Mouse (Mus musculus) small intestine, adult 2 months (tissue): Measurements from ENCODE around the gene Pym1. TPM values are rescaled to one million over a fixed set of nuclear protein-coding genes. Genes with fewer than 3 reads are reported as not detected.

Experiments used
- H3K27ac ChIP-seq: fragments of 200-500 bp; 2 replicates; pipeline ENCODE4 v1.5.1; 2012; ENCODE audit warnings: low read depth, low read length, control low read depth, inconsistent platforms; ENCODE audit not compliant: insufficient read depth
- H3K27me3 ChIP-seq: fragments of 200-500 bp; 2 replicates; pipeline ENCODE4 v1.6.1; 2012; ENCODE audit warnings: mild to moderate bottlenecking, moderate library complexity, low read length, inconsistent platforms; ENCODE audit not compliant: control insufficient read depth, insufficient read depth
- H3K36me3 ChIP-seq: fragments of 200-500 bp; 2 replicates; pipeline ENCODE4 v1.6.1; 2012; ENCODE audit warnings: mild to moderate bottlenecking, low read length, control low read depth, inconsistent platforms; ENCODE audit not compliant: control insufficient read depth, insufficient read depth
- H3K4me1 ChIP-seq: fragments of 200-500 bp; 2 replicates; pipeline ENCODE4 v1.6.1; 2012; ENCODE audit warnings: low read length, inconsistent platforms, mixed read lengths; ENCODE audit not compliant: control insufficient read depth, insufficient read depth, insufficient read length
- H3K4me3 ChIP-seq: fragments of 200-500 bp; 2 replicates; pipeline ENCODE4 v1.5.1; 2012; ENCODE audit warnings: low read depth, mild to moderate bottlenecking, control low read depth, inconsistent platforms, low read length, moderate library complexity
- CTCF ChIP-seq: fragments of 200-500 bp; IDR thresholded peaks from 2 replicates; pipeline ENCODE4 v1.5.1; 2012; ENCODE audit warnings: low read depth, mild to moderate bottlenecking, control low read depth, inconsistent platforms, low read length, moderate library complexity, mixed read lengths; ENCODE audit not compliant: insufficient replicate concordance, insufficient read length; ENCODE audit errors: extremely low read depth
- POLR2A ChIP-seq: fragments of 200-500 bp; IDR thresholded peaks from 2 replicates; pipeline ENCODE4 v1.6.1; 2012; ENCODE audit warnings: low read depth, mild to moderate bottlenecking, control low read depth, inconsistent platforms, low read length, moderate library complexity
- WGBS: fragments of 180-500 bp; shearing (Covaris S2); methylation state at CpG from one replicate; pipeline ENCODE4 v1.1.7; 2018; 5-methylcytosine and 5-hydroxymethylcytosine counted together
- polyA plus RNA-seq: library from polyadenylated mRNA; depleted of rRNA; stranded (reverse); fragments of >200 nt; gene quantifications from 2 replicates; pipeline ENCODE4 v1.2.3, GENCODE M21; 2012; rRNA removed

Gene Pym1
- 6.9 and 17.0 TPM in 2 replicates for polyA plus RNA-seq

DNA sequence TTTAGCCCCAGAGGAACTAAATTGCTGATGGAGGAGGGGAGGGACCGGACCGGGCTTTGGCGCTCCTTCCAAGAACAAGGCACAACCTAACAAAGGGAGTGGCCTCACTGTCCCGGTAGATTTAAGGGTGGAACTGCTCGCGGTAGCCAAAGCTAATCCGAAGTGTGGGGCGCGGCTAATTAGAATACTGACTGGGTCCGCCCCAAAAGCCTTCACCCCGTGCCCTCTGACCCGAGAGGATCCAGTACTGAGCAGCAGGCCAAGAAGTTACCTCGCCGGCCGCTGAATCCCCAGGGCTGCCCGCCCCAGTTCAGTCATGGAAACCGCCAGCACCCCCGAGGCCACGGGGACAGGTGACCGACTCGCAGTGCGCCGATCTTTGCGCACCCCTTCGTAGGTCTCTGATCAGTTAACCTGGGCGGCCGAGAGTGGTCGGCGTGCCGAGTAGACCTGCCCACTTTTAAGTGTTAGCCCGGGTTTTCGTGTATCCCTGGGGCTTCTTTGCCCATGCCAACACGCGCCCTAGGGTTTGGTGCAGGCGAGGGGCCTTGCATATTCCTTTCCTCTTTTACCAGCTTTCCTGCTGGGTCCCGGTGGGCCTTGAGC lies at the start of gene Pym1:
Gene Pym1 (plus strand): TSS at position 244 of the 606 bp plus-strand sequence.
- under 1% methylated on average over 36 of the region's 36 CpGs for WGBS
- TF ChIP-seq CTCF (no peak), POLR2A (peak; percentile 72)
- H3K36me3 ChIP-seq, result 0 out of 2 replicates have a peak, but pooled peaks cover 2% of the 10 kb centered on the region

DNA sequence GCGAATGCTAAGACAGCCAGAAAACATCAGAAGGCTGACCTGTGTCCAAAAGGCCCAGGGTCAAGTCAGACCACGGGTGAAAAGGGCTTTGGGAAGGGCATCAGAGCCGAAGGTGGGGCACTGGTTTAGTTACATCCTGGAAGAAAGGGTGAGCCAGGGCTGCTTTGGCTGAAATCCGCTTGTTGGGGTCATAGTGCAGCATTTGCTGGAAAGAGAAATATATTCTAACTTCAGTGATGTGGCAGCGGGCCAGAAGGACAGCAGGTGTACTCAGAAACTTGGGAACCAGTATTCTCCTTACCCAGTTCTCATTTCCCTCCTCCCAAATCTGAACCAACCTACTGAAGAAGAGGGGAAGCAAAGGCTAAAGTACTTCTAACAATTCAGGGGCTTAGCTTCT lies 48.7 kb upstream of the Pym1 start:
- Histone ChIP-seq H3K4me1 (peaks cover 7% of the 10 kb centered on the region; the same call in 1 of the 2 replicates), H3K36me3 (0 out of 2 replicates have a peak, but pooled peaks cover 1% of the 10 kb centered on the region), H3K4me3 (no peak overlapping the region), H3K27me3 (no peaks in the 10 kb centered on the region), H3K27ac (peak overlapping the region; percentile 56)
- TF ChIP-seq POLR2A (no peak), CTCF (no peak)
- WGBS, result 32% methylated on average over 5 of the region's 5 CpGs

More for the DNA sequence above, at the start of gene Pym1:
- H3K27me3 ChIP-seq, result no peaks in the 10 kb centered on the region
- peaks cover 3% of the 10 kb centered on the region; the same call in 1 of the 2 replicates for H3K4me1 ChIP-seq
- peak within 1 kb of the TSS; percentile 96 for H3K27ac ChIP-seq
- H3K4me3 ChIP-seq, result peak within 1 kb of the TSS; percentile 78

DNA sequence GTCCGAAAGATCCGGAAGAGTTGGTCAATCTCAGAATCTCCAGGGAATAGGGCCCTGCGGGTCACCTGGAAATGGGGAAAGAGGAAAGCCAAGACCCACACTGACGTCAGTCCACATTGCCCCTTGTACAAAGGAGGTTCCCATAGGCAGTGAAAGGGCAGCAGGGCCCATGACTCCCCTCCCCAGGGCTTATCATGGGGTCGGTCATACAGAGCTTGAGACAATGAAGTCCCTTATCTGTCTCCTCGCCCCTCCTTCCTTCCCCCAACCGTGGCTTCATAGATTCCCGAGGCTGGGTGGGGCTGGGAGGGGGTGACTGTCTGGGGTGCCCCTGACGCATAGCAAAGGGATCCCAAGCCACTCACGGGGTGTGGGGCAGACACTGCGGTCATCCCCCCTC lies 48.1 kb upstream of the Pym1 start:
- no peak overlapping the region; the same call in 1 of the 2 replicates for H3K27ac ChIP-seq
- H3K36me3 ChIP-seq, result 0 out of 2 replicates have a peak, but pooled peaks cover 1% of the 10 kb centered on the region
- H3K4me3 ChIP-seq, result no peak overlapping the region
- TF ChIP-seq POLR2A (no peak), CTCF (no peak)
- no peaks in the 10 kb centered on the region for H3K27me3 ChIP-seq
- peaks cover 7% of the 10 kb centered on the region; the same call in 1 of the 2 replicates for H3K4me1 ChIP-seq
- WGBS, result 49% methylated on average over 11 of the region's 11 CpGs

DNA sequence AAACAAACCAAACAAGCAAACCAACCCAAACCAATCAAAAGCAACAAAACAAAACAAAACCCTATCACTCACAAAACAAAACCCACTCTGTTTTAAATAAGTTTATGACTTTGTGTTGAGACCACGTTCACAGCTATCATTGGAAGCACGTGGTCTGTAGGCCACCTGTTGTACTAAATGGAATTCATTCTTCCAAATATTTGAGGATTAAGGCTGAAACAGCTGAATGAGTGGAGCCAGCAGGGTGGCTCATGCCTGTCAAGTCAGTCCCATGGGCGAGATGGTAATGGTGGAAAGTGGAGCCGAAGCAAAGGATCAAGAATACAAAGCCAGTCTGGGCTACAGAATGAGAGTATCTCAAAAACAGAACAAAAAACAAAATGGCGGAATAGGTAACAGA lies 47.0 kb upstream of the Pym1 start:
- WGBS, result 95% methylated on average over 5 of the region's 5 CpGs
- Histone ChIP-seq H3K27ac (no peak overlapping the region), H3K36me3 (0 out of 2 replicates have a peak, but pooled peaks cover 1% of the 10 kb centered on the region)

DNA sequence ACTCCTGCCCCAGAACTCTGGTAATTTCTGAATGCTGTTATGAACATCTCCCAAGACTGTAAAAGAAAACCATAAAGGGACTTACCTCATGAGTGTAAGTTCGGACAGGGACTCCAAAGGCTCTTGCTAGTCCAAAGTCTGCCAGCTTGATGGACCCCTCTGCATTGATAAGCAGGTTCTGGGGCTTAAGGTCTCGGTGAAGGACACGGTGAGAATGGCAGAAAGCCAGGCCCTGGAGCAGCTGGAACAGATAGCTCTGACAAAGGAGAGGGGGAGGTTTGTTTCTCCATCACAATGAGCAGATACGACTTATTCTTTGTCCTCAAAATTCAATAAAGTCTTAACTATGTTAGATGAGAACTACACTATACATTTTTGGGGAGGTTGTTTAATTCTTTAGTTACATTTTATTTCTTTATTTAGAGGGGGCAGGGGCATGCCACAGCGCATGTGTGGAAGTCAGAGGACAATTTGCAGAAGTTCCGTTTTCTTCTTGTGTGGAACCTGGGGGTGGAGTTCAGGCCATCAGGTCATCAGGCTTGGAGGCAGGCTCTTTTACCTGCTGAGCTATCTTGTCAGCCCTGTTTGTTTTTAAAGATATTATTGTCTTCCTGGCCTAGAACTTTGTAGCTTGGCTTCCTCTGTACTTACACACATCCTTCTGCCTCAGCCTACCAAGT lies 45.2 kb upstream of the Pym1 start:
- WGBS, result 42% methylated on average over 6 of the region's 6 CpGs
- no peak overlapping the region for H3K4me3 ChIP-seq
- H3K36me3 ChIP-seq, result 0 out of 2 replicates have a peak, but pooled peaks cover 1% of the 10 kb centered on the region
- peaks cover 6% of the 10 kb centered on the region; the same call in 1 of the 2 replicates for H3K4me1 ChIP-seq
- TF ChIP-seq CTCF (no peak), POLR2A (no peak)
- no peaks in the 10 kb centered on the region for H3K27me3 ChIP-seq
- no peak overlapping the region for H3K27ac ChIP-seq

More for the DNA sequence above, 47.0 kb upstream of the Pym1 start:
- Histone ChIP-seq H3K4me1 (peaks cover 10% of the 10 kb centered on the region; the same call in 1 of the 2 replicates), H3K4me3 (no peak overlapping the region), H3K27me3 (no peaks in the 10 kb centered on the region)
- no peak for TF ChIP-seq CTCF
- no peak for TF ChIP-seq POLR2A

DNA sequence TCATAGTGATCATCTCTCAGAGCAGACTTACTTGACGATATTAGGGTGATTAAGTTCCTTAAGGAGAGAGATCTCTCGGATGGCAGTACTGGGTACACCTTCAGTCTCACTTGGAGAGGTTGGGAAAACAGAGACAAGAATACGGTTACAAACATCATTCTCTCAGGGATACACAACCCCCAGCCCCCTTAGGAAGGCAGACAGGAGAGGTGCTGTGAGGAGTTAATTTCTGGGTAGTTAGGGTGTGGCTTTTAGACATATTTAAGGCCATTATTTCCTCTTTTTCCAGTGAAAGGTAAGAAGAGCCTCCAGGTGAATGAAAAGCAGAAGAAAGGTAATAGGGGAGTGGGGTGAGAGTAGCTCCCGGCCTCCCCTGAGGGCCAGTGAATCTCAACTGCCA lies 43.8 kb upstream of the Pym1 start, which contains the start of gene Pmel:
Gene Pmel (plus strand): TSS at position 301 of the 400 bp plus-strand sequence.
- 0 out of 2 replicates have a peak, but pooled peaks cover 1% of the 10 kb centered on the region for H3K36me3 ChIP-seq
- peak within 1 kb of the TSS; percentile 82 for H3K27ac ChIP-seq
- H3K4me3 ChIP-seq, result peak within 1 kb of the TSS; percentile 99
- H3K4me1 ChIP-seq, result peaks cover 3% of the 10 kb centered on the region; the same call in 1 of the 2 replicates
- no peaks in the 10 kb centered on the region for H3K27me3 ChIP-seq
- TF ChIP-seq CTCF (no peak), POLR2A (no peak)
- WGBS, result 19% methylated on average over 4 of the region's 4 CpGs
